Mouse (Mus musculus) Patski (cell line): ENCODE measurements around the gene Snx3. TPM values are rescaled to one million over a fixed set of nuclear protein-coding genes. Genes with fewer than 3 reads are reported as not detected.

Experiments
- ATAC-seq: fragments of 100-300 bp; one replicate; pipeline ENCODE4 v1.8.0; 2021
- CTCF ChIA-PET: fragments of 350-600 bp; sonication (Branson Sonifier 250); formaldehyde crosslinking; loops from one replicate; lab custom pipeline; 2022; ENCODE audit warnings: inconsistent platforms; lab: Charles Lee
- POLR2A ChIA-PET: fragments of 350-600 bp; sonication (Branson Sonifier 250); formaldehyde crosslinking; loops from one replicate; lab custom pipeline; 2022; ENCODE audit warnings: antibody characterized with exemption, inconsistent platforms; lab: Charles Lee
- DNase-seq: peaks from one replicate; pipeline ENCODE4 v3.0.0-alpha.2; 2011; ENCODE audit warnings: low read depth, low spot score
- H3K27me3 ChIP-seq: fragments of 371-371 bp; one replicate; pipeline ENCODE4 v1.5.1; 2021
- CTCF ChIP-seq: fragments of 100-300 bp; IDR thresholded peaks from one replicate; pipeline ENCODE4 v1.5.1; 2021
- in situ Hi-C: fragments of 300-500 bp; cut with MboI; formaldehyde crosslinking; loops from 3 replicates; pipeline ENCODE4 v1.11.1; 2018; ENCODE audit warnings: low pct_unique_long_range_greater_than_20kb, mixed read lengths
- polyA plus RNA-seq: library from polyadenylated mRNA; unstranded; gene quantifications from one replicate; pipeline ENCODE4 v1.2.3, GENCODE M21; 2021

The Snx3 gene
- polyA plus RNA-seq, 1 experiment from 2014 or later: 279 TPM

- in situ Hi-C loops: no loop called here
- ChIA-PET CTCF (interaction anchor here (1.2 to 1.4 kb wide), 2 partner anchors 24 to 28 kb away, joined by 3 read pairs; no protein-coding TSS in a partner anchor), POLR2A (interaction anchor here (0.5 to 2.1 kb wide), 2 partner anchors 24 to 57 kb away, joined by 3 to 11 read pairs; partner anchors contain the start of gene Snx3)
These were observed 23.5 kb upstream of the Snx3 start, which contains the start of gene Afg1l for GRCm38 (mm10) chr10:42478341-42478720. Gene Afg1l (minus strand): TSS chr10:42478565.

GRCm38 (mm10) chr10:42480719-42481118 is 21.1 kb upstream of the Snx3 start:
- DNase-seq: no peak
- TF ChIP-seq CTCF: no peak
- no peaks in the 10 kb centered on the region for H3K27me3 ChIP-seq
- in situ Hi-C loops: no loop called here
- ChIA-PET POLR2A (no interaction called here), CTCF (interaction anchor here (2.2 kb wide), 1 partner anchor 8 kb away, joined by 5 read pairs; no protein-coding TSS in a partner anchor)
- ATAC-seq: no peak

More at GRCm38 (mm10) chr10:42478341-42478720, 23.5 kb upstream of the Snx3 start, which contains the start of gene Afg1l:
- TF ChIP-seq CTCF: no peak
- no peaks in the 10 kb centered on the region for H3K27me3 ChIP-seq
- DNase-seq (peak; percentile 81), ATAC-seq (peak; percentile 86)

GRCm38 (mm10) chr10:42488606-42489296 is 13.1 kb upstream of the Snx3 start:
- peaks cover 5% of the 10 kb centered on the region for H3K27me3 ChIP-seq
- ChIA-PET CTCF (interaction anchor here (1.6 kb wide), 1 partner anchor 9 kb away, joined by 5 read pairs; no protein-coding TSS in a partner anchor), POLR2A (interaction anchor here (0.6 kb wide), 1 partner anchor 896 kb away, joined by 3 read pairs; no protein-coding TSS in a partner anchor)
- DNase-seq (no peak), ATAC-seq (no peak)
- in situ Hi-C loops: no loop called here
- no peak for TF ChIP-seq CTCF

GRCm38 (mm10) chr10:42491158-42491557 is 10.7 kb upstream of the Snx3 start:
- no peak for TF ChIP-seq CTCF
- in situ Hi-C loops: no loop called here
- peaks cover 5% of the 10 kb centered on the region for H3K27me3 ChIP-seq
- ChIA-PET CTCF (no interaction called here), POLR2A (no interaction called here)
- ATAC-seq (no peak), DNase-seq (no peak)

- ATAC-seq (no peak), DNase-seq (no peak)
- POLR2A ChIA-PET: no interaction called here
- no peak for TF ChIP-seq CTCF
- in situ Hi-C loops: no loop called here
- CTCF ChIA-PET: no interaction called here
- peaks cover 2% of the 10 kb centered on the region for H3K27me3 ChIP-seq
These were observed 9.6 kb upstream of the Snx3 start for GRCm38 (mm10) chr10:42492027-42492771.

- ATAC-seq (no peak), DNase-seq (no peak)
- in situ Hi-C loops: no loop called here
- ChIA-PET CTCF (no interaction called here), POLR2A (no interaction called here)
- no peaks in the 10 kb centered on the region for H3K27me3 ChIP-seq
- no peak for TF ChIP-seq CTCF
These were observed 8.8 kb upstream of the Snx3 start for GRCm38 (mm10) chr10:42493000-42493399.

GRCm38 (mm10) chr10:42500611-42501010 is 1.2 kb upstream of the Snx3 start:
- ChIA-PET CTCF (no interaction called here), POLR2A (no interaction called here)
- no peak for ATAC-seq
- DNase-seq: no peak
- in situ Hi-C loops: no loop called here
- H3K27me3 ChIP-seq: no peaks in the 10 kb centered on the region
- no peak for TF ChIP-seq CTCF

- no peak for TF ChIP-seq CTCF
- H3K27me3 ChIP-seq: no peaks in the 10 kb centered on the region
- POLR2A ChIA-PET: interaction anchor here (2.3 kb wide), 1 partner anchor 23 kb away, joined by 11 read pairs; the partner anchor contains the start of gene Afg1l
- in situ Hi-C loops: no loop called here
- DNase-seq (no peak), ATAC-seq (no peak)
- CTCF ChIA-PET: no interaction called here
These were observed 669 bp upstream of the Snx3 start for GRCm38 (mm10) chr10:42501161-42501560.

GRCm38 (mm10) chr10:42502349-42503111 is 700 bp downstream of the Snx3 start:
- in situ Hi-C loops: no loop called here
- TF ChIP-seq CTCF: no peak
- no peaks in the 10 kb centered on the region for H3K27me3 ChIP-seq
- ChIA-PET CTCF (interaction anchor here (0.9 to 1.5 kb wide), 3 partner anchors 20 to 195 kb away, joined by 3 to 5 read pairs (median 3); no protein-coding TSS in a partner anchor), POLR2A (interaction anchor here (0.5 to 2.3 kb wide), 4 partner anchors 10 to 684 kb away, joined by 3 to 11 read pairs (median 4); partner anchors contain the start of gene Afg1l)
- no peak for DNase-seq
- ATAC-seq: peak; percentile 45
